In genomic region chr4:81999093-81999492, GRCm38 (mm10) we compare ENCODE assay signal across 16 mouse cellular contexts.
"Had no signal": no experiment of that assay in that cellular context is flagged by ENCODE, and none has a peak within 500 bp of the region (broad histone marks: within the 10 kb centered on the region; RNA-seq: fewer than 3 reads in every experiment).

No protein-coding gene starts in this region.

- H3K4me3 ChIP-seq: kidney, embryonic 15.5 days; layer of hippocampus, adult 2 months; left cerebral cortex, adult 2 months; limb, embryonic 12.5 days; midbrain, embryonic 10.5 days; midbrain, embryonic 13.5 days had no signal

- H3K27ac ChIP-seq: kidney, embryonic 15.5 days; layer of hippocampus, adult 2 months; left cerebral cortex, adult 2 months; liver, embryonic 14.5 days; midbrain, embryonic 10.5 days; midbrain, embryonic 13.5 days; stomach, postnatal 0 days had no signal

- H3K4me1 ChIP-seq: megakaryocyte, embryonic 14.5 days had no signal

- DNase-seq: kidney, adult 11 months; kidney, adult 8-10 months; liver, postnatal 0 days; thymus, postnatal 36 days had no signal

- H3K27me3 ChIP-seq: kidney, embryonic 15.5 days; limb, embryonic 12.5 days; megakaryocyte, embryonic 14.5 days; midbrain, embryonic 13.5 days had no signal

- H3K36me3 ChIP-seq: kidney, embryonic 15.5 days; limb, embryonic 12.5 days; midbrain, embryonic 10.5 days; midbrain, embryonic 13.5 days had no signal

- H3K9me3 ChIP-seq: kidney, embryonic 15.5 days; limb, embryonic 12.5 days; midbrain, embryonic 10.5 days; midbrain, embryonic 13.5 days had no signal

- H3K9ac ChIP-seq: kidney, embryonic 15.5 days; limb, embryonic 12.5 days; liver, embryonic 14.5 days; liver, postnatal 0 days; lung, embryonic 14.5 days; midbrain, embryonic 13.5 days had no signal

- ATAC-seq: liver, postnatal 0 days; midbrain, embryonic 16.5 days had no signal

- H3K4me2 ChIP-seq: kidney, embryonic 15.5 days; liver, embryonic 11.5 days; lung, embryonic 14.5 days; midbrain, embryonic 13.5 days had no signal
